Mouse (Mus musculus): ENCODE measurements at regions not wholly inside any gene's neighbourhood (a gene's known extent, or its start where the extent isn't known, plus 50 kb on each side); places are given as distances from the start of the nearest gene placed in this dataset.
A peak's percentile ranks its signal among the peaks of the same experiment; 100 is the strongest.

- in situ Hi-C loops (cut with MboI; ENCODE audit: low pct_ligation_motif_present, low pct_unique_long_range_greater_than_20kb, low sequenced_read_pairs) (loop anchor here (5.0 kb wide), 1 partner anchor 40 kb away; no protein-coding TSS in a partner anchor), dilution Hi-C loops (cut with MboI; ENCODE audit: extremely low pct_ligation_motif_present, extremely low pct_unique_long_range_greater_than_20kb, low sequenced_read_pairs) (no loop called here)
- peaks cover 2% of the 10 kb centered on the region; the same call in 1 of the 2 replicates for H3K79me2 ChIP-seq (replicated peaks; ENCODE audit: control insufficient read depth, extremely low read depth, insufficient read depth, poor library complexity, severe bottlenecking)
- H3K4me2 ChIP-seq (ENCODE audit: insufficient read depth, low read depth, poor library complexity, severe bottlenecking), result peak overlapping the region; percentile 93
- peaks cover 0 to 3% of the 10 kb centered on the region in 2 experiments for H3K36me3 ChIP-seq (replicated peaks in 1 of 2; ENCODE audit: control insufficient read depth in 1 of 2, insufficient read depth in 1 of 2, low read length in 1 of 2)
- peaks cover 3 to 32% of the 10 kb centered on the region in 2 experiments; a peak in 3 of 4 replicates for H3K4me1 ChIP-seq (ENCODE audit: control insufficient read depth in 1 of 2, insufficient read depth in 2 of 2)
- H3K9ac ChIP-seq (ENCODE audit: insufficient read depth, low read depth), result peak overlapping the region; percentile 99
- H3K27ac ChIP-seq (ENCODE audit: insufficient read depth, low read depth), result peak overlapping the region; percentile 60; the same call in 1 of the 2 replicates
- H3K4me3 ChIP-seq (replicated peaks in 1 of 3; ENCODE audit: low read depth in 2 of 3, low read length in 2 of 3, poor library complexity in 1 of 3), result peak overlapping the region in 2 of 3 experiments; percentile 40 to 46
- no peaks in the 10 kb centered on the region for H3K9me3 ChIP-seq (replicated peaks; ENCODE audit: low read length)
- TF ChIP-seq PAX5 (IDR thresholded peaks at IDR 0.05; ENCODE audit: low read length), result no peak
- peak; percentile 7; the same call in 1 of the 2 replicates for TF ChIP-seq ZNF384 (IDR thresholded peaks at IDR 0.05; ENCODE audit: low read depth, low read length)
- no peak; the same call in 1 of the 2 replicates for TF ChIP-seq SIN3A (IDR thresholded peaks at IDR 0.05; ENCODE audit: low read length)
- TF ChIP-seq E2F4 (IDR thresholded peaks at IDR 0.05; ENCODE audit: insufficient replicate concordance, low read depth, low read length), result no peak
- TF ChIP-seq TBP (conservative IDR thresholded peaks at IDR 0.05; ENCODE audit: low read depth, low read length), result 0 out of 2 replicates have a peak, but pooled peaks have one; percentile 13
- H3K27me3 ChIP-seq (replicated peaks), result no peaks in the 10 kb centered on the region
- no peak for DNase-seq (ENCODE audit: extremely low read depth)
Observed at GRCm38 (mm10) chr7:73607450-73608005, 65.9 kb upstream of the Chd2 start.

DNA sequence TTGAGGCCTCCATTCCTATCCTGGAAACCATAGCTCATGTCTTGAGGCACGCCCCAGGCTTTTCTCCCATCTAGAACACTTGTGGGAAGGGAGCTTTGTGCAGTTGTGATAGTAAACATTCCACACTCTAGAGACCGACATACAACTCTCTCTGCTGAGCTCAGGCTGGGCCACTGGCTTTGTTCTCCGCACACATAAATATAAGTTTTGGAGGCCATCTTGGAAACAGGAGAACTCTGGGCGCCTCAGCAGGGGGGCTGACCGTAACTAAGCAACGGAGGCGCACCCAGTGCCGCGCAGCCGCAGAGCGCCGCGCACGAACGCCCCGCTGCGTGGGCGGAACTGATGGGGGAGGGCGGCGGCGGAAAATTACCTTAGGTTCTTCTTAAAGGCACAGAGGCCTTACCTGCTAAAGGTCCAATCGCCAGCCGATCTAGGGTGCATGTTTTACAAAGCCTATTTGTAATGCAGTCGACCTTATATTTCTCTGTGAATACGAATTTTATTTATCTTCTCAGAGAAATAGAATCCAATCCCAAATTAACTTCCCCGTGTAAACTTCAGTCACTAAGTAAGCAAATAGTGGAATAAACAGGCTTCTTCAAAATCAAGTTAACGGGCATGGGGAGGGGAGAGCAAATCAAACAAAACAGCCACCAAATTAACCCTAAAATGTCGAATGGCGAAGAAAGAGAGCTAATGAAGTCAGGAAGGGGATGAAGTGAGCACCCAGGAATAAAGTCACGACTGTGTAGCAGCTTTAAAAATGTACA, 65.2 kb upstream of the Chd2 start:
- Histone ChIP-seq H3K4me3 (replicated peaks in 1 of 3; ENCODE audit: low read depth in 2 of 3, low read length in 2 of 3, poor library complexity in 1 of 3) (peak overlapping the region in 2 of 3 experiments; percentile 40 to 46), H3K79me2 (replicated peaks; ENCODE audit: control insufficient read depth, extremely low read depth, insufficient read depth, poor library complexity, severe bottlenecking) (peaks cover 2% of the 10 kb centered on the region; the same call in 1 of the 2 replicates), H3K9ac (ENCODE audit: insufficient read depth, low read depth) (peak overlapping the region; percentile 99), H3K9me3 (replicated peaks; ENCODE audit: low read length) (no peaks in the 10 kb centered on the region), H3K4me2 (ENCODE audit: insufficient read depth, low read depth, poor library complexity, severe bottlenecking) (peak overlapping the region; percentile 93), H3K27ac (ENCODE audit: insufficient read depth, low read depth) (peak overlapping the region; percentile 46; the same call in 1 of the 2 replicates), H3K4me1 (ENCODE audit: control insufficient read depth in 1 of 2, insufficient read depth in 2 of 2) (peaks cover 4 to 37% of the 10 kb centered on the region in 2 experiments; a peak in 3 of 4 replicates), H3K27me3 (replicated peaks) (no peaks in the 10 kb centered on the region), H3K36me3 (replicated peaks in 1 of 2; ENCODE audit: control insufficient read depth in 1 of 2, insufficient read depth in 1 of 2, low read length in 1 of 2) (peaks cover 0 to 3% of the 10 kb centered on the region in 2 experiments)
- peak; percentile 96 for DNase-seq (ENCODE audit: extremely low read depth)
- in situ Hi-C loops (cut with MboI; ENCODE audit: low pct_ligation_motif_present, low pct_unique_long_range_greater_than_20kb, low sequenced_read_pairs) (loop anchor here (5.0 kb wide), 1 partner anchor 40 kb away; no protein-coding TSS in a partner anchor), dilution Hi-C loops (cut with MboI; ENCODE audit: extremely low pct_ligation_motif_present, extremely low pct_unique_long_range_greater_than_20kb, low sequenced_read_pairs) (no loop called here)
- peak; percentile 66 for TF ChIP-seq TBP (conservative IDR thresholded peaks at IDR 0.05; ENCODE audit: low read depth, low read length)
- no peak for TF ChIP-seq BHLHE40 (IDR thresholded peaks at IDR 0.05; ENCODE audit: low read depth, low read length)
- TF ChIP-seq ZKSCAN1 (IDR thresholded peaks at IDR 0.05; ENCODE audit: borderline replicate concordance, low read depth, low read length), result no peak
- TF ChIP-seq MAFK (IDR thresholded peaks at IDR 0.05; ENCODE audit: insufficient replicate concordance, low read length), result no peak
- peak; percentile 66; the same call in 1 of the 2 replicates for TF ChIP-seq MAZ (IDR thresholded peaks at IDR 0.05; ENCODE audit: low read depth, low read length)
- no peak for TF ChIP-seq RAD21 (IDR thresholded peaks at IDR 0.05; ENCODE audit: low read depth, low read length)
- 0 out of 2 replicates have a peak, but pooled peaks have one; percentile 40 for TF ChIP-seq NELFE (IDR thresholded peaks at IDR 0.05; ENCODE audit: low read depth, low read length)
- no peak for TF ChIP-seq SMC3 (IDR thresholded peaks at IDR 0.05; ENCODE audit: low read depth, low read length)
- TF ChIP-seq POLR2A (IDR thresholded peaks at IDR 0.05; ENCODE audit: low read depth, low read length), result peak; percentile 43; the same call in 1 of the 2 replicates
- peak; percentile 73 for TF ChIP-seq HCFC1 (IDR thresholded peaks at IDR 0.05; ENCODE audit: low read depth, low read length)
- no peak for TF ChIP-seq EP300 (IDR thresholded peaks at IDR 0.05; ENCODE audit: low read length)
- TF ChIP-seq MAX (IDR thresholded peaks at IDR 0.05; ENCODE audit: low read length), result no peak
- no peak for TF ChIP-seq CHD1 (IDR thresholded peaks at IDR 0.05; ENCODE audit: low read depth, low read length)
- TF ChIP-seq JUND (conservative IDR thresholded peaks at IDR 0.05; ENCODE audit: low read depth, low read length), result no peak
- TF ChIP-seq NRF1 (IDR thresholded peaks at IDR 0.05; ENCODE audit: low read depth, low read length), result peak; percentile 97
- no peak for TF ChIP-seq E2F4 (IDR thresholded peaks at IDR 0.05; ENCODE audit: insufficient replicate concordance, low read depth, low read length)
- no peak for TF ChIP-seq POLR2AphosphoS2 (IDR thresholded peaks at IDR 0.05; ENCODE audit: low read depth, low read length)
- TF ChIP-seq SIN3A (IDR thresholded peaks at IDR 0.05; ENCODE audit: low read length), result peak; percentile 84
- TF ChIP-seq GABPA (IDR thresholded peaks at IDR 0.05; ENCODE audit: insufficient replicate concordance, low read depth, low read length), result no peak
- TF ChIP-seq TCF12 (IDR thresholded peaks at IDR 0.05; ENCODE audit: low read depth, low read length), result peak; percentile 74
- no peak for TF ChIP-seq KAT2A (IDR thresholded peaks at IDR 0.05; ENCODE audit: insufficient replicate concordance, low read length)
- peak; percentile 75; the same call in 1 of the 2 replicates for TF ChIP-seq ELF1 (IDR thresholded peaks at IDR 0.05; ENCODE audit: low read depth, low read length)
- TF ChIP-seq MXI1 (IDR thresholded peaks at IDR 0.05; ENCODE audit: low read depth, low read length), result 0 out of 2 replicates have a peak, but pooled peaks have one; percentile 29
- no peak for TF ChIP-seq USF2 (conservative IDR thresholded peaks at IDR 0.05; ENCODE audit: low read depth, low read length)
- TF ChIP-seq CHD2 (IDR thresholded peaks at IDR 0.05; ENCODE audit: low read length), result peak; percentile 69
- TF ChIP-seq MYC (IDR thresholded peaks at IDR 0.05; ENCODE audit: low read depth, low read length), result 0 out of 2 replicates have a peak, but pooled peaks have one; percentile 12
- TF ChIP-seq PAX5 (IDR thresholded peaks at IDR 0.05; ENCODE audit: low read length), result no peak
- TF ChIP-seq JUN (IDR thresholded peaks at IDR 0.05; ENCODE audit: insufficient read depth, low read depth, low read length), result no peak

Measured in CH12.LX (cell line).